Mouse (Mus musculus) embryo, embryonic 9.5 days (tissue): ENCODE measurements around the gene Nmnat2.

ENCODE experiments used
- DNase-seq: peaks from one replicate; pipeline ENCODE4 v3.0.0-alpha.2; 2017; ENCODE audit errors: extremely low spot score

Nmnat2 gene

DNA sequence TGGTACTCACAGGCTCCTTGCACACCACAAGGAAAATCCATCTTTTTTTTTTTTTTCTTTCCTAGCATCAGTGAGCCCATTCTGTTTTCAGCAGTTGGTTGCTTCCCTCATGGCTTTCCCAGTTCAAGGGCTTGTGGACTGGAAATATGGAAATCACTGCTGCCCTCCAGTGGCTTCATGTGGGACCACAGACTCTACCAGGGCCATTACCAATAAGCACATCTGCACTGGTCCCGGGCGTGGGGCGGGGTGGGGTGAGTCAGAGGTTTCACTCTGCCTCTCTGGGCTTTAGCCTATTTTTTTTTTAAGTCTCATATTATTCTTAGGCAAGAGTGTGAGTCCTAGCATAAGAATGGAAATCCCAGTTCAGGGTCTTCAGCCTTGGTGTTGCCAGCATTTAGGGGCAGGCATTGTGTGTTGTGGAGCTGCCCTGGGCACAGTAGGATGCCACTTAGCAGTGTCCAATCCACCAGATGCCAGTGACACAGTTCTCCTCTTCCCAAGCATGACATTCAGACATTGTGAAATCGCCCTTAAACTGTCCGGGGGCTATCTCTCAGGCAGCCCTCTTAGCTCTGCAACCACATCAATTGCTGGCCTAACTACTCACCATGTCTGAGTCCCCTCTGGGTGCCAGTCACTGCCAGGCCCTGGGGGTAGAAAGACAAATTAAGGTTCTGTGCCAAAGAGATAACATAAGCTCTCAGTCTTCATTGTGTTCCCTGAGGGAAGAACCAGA, 137.6 kb downstream of the Nmnat2 start:
- peak; percentile 82 for DNase-seq

DNA sequence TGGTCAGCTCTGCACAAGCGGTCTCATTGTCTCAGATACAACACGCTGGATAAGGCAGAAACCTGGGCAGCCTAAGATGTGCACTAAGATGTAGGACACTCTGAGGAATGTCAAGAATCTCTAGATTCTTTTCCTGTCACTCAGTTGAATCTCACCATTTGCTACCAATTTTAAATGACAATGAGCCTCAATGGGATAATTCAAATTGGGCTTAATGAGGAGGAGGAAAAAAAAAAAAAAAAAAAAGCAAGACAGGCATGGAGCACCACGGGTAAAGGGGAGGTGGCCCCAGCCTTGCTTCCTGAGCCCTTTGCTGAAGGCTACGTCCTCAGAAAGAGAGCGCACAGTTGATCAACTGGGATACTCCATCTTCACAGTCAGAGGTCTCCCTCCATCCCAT, 138.4 kb downstream of the Nmnat2 start:
- no peak for DNase-seq

DNA sequence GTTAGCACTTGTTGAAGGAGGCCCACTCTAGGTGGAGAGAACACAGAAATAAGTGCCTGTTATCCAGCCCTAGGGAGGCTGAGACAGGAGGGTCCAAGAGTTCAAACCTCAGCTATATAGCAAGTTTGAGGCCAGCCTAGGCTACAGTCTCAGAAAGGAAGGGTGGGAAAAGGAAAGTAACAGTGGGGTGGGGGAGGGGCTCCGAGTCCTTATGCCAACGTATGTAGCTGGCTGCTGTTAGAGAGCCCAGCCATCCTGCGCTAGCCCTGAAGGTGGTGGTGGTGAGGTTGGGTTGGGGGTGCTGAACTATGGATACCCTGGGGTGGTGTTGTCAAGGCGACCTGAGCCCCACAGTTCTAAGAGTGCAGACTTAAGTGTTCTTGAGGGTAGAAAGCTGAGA, 138.8 kb downstream of the Nmnat2 start:
- DNase-seq: no peak

DNA sequence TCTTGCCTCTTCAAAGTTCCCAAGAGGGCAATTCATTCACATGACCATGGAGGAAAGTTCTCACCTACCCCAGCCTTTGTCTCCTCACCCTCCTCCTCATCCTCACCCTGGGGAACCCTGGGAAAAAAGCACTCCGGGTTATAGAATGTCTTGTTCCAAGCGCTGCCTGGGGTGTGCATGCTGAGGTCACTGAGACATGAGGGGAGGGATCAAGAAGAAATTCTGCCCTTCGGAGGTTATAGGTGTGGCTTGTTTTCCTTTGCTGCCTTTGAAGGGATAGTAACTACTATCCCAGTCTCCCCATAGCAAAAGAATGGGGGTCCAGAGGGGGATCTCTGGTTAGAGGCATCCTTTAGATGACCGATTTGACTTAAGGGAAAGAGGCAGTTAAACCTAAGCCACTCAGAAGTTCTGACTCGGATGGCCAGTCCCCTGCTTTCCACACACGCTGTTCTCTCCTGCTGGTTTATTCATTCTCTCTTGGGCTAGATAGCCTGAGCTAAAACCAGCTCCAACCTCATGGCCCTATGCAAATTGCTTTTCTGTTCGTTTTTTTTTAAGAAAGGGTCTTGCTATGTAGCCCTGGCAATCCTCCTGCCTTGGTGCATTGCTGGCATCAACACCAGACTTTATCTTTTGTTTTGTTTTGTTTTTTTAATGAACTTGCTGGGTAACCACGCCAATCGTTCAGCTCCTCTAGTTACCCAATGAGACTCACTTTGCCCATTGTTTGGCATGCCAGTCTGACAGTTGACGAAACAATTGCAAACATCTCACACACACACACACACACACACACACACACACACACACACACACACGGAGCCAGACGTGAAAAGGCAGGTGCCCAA, 139.7 kb downstream of the Nmnat2 start:
- no peak for DNase-seq

DNA sequence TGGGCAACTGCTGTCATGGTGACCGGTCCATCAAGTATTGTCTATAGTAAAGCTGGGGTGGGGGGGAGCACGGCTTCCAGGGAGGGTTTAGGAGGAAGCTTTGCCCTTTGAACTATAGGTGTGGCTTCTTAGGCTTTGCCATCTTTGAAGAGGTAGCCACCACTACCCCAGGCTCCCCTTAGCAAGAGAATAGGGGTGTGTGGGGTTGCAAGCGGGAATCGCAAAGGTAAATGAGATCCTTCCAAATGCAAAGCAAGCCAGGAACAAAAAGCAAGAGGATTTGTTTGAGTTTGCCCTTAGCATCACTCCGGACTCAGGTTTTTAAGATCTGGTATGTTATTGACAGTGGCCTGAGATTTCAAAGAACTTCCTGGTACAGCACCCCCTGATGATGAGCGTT, 140.5 kb downstream of the Nmnat2 start:
- DNase-seq: no peak

DNA sequence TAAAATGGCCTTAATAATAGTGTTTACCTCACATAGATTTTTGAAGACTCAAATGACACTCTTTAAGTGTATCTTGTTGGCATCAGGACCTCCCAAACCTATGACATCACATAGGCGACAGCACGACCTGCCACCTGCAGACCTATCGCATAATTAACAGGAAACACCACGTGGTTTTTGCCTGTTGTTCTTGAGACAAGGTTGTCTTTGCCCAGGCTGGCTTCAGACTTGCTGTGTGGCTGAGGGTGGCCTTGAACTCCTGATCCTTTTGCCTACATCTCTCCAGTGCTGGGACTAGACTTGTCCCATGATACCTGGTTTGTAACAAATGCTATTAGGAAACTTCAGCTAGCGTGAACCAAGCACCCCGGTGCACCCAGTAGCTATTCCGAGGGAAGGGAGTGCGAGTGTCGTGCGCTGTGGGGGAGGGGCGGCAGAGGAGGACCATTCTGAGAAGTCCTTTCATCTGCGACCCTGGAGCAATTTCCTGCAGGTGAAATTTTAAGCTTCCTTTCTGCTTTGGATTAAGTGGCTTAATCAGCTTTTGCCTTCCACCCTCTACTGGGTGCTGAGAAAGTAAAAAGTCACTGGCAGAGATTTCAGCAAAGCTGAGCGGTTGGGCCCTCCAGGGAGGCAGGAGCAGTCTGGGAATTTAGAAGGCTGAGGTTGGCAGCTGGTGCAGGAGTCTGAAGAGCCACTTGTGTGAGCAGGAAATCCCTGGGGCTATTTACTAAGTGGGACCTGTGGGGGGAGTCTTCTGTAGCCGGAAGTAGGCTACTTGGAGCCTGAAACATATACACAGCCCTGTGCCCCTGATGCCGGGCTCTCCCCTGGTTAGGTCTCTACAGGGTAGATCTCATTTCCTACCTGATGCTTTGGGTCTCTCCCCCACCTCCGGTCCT, 141.3 kb downstream of the Nmnat2 start:
- DNase-seq: peak; percentile 27

DNA sequence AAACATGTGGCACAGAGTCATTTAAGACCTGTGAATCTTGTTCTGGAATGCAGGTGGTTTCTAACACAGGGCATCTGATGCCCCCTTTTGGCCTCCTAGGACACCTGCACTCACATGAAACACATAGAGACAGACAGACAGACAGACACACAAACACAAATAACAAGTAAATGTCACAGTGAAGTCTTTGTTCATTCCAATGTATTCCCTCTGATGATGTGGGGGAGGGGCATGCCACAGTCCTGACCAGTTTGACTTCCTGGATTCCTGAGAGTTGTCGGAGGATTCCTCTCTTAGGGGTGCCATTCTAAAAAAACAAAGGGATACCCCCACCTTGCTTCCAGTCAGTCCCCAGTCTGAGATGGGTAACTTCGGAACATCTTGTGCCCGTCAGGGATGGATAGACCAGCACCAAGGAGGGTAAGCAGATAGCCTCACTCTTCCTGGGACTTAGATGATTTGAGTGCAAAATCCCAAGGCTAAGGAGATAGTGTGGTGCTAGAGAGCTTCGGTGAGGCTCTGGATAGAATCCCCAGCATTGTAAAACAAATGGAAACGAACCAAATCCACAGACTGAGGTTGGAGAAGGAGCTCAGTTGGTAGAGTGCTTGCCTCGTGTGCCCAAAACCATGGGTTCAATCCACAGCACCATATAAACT, 142.4 kb downstream of the Nmnat2 start:
- DNase-seq: no peak

DNA sequence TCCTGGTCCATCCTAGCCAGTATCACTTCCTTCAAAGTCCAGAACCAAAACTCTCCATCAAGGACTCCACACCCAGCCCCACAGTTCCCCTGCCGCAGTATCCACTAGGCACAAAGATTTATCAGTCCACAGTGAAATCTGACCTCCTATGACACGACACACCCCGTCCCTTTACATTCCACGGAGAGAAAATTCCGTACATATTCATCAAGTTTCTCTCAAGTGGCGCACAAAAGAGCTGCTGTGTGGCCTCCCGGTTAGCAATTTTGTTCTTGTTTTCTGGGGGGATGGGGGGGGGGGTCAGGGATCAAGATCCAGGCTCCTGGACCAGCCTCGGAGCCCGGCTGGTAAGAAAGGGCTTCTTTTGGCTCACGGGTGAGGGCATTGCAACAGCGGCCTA, 143.8 kb downstream of the Nmnat2 start:
- no peak for DNase-seq

DNA sequence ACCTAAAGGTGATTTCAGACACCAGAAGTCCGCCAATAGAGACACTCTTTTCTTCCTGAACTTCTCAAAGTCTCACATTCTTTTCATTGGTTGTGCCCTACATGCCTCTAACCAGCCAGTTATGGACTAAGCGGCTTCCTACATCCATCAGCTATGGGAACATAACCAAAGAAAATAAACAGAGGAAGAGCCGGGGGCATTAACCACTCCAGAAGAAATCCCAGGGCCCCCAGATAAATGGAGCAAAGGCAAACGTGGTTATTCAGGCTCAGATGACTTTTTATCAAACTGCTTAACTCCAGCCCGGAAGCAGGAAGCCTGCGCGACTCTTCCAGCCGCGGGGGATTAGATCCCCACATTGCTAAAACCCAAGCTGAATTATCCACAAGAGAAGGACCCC, 146.1 kb downstream of the Nmnat2 start:
- DNase-seq: no peak

DNA sequence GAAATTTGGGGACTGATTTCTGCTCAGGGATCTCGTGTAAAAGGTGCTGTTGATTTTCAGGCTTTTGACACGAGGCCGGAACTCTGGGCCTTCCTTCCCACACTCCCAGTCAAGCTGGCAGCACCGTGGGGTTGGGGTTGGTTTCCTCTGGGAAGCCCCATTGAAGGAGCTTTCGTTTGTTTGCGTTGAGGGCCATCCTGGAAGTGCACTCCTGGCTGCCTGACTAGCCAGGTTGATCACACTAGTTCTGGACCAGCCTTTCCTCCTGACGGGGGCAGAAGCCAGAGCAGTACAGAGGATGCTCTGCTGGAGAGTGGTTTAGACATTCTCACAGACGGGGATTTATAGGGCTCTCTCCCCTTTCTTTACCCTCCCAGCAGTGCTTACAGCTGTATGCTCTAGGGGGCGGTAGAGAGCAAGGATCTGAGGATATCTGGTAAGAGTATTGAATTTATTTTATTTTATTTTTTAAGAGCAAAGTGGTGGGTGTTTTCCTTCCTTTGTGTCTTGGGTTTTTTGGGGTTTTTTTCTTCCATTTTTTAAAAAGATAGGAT, 146.6 kb downstream of the Nmnat2 start:
- DNase-seq: peak; percentile 51

DNA sequence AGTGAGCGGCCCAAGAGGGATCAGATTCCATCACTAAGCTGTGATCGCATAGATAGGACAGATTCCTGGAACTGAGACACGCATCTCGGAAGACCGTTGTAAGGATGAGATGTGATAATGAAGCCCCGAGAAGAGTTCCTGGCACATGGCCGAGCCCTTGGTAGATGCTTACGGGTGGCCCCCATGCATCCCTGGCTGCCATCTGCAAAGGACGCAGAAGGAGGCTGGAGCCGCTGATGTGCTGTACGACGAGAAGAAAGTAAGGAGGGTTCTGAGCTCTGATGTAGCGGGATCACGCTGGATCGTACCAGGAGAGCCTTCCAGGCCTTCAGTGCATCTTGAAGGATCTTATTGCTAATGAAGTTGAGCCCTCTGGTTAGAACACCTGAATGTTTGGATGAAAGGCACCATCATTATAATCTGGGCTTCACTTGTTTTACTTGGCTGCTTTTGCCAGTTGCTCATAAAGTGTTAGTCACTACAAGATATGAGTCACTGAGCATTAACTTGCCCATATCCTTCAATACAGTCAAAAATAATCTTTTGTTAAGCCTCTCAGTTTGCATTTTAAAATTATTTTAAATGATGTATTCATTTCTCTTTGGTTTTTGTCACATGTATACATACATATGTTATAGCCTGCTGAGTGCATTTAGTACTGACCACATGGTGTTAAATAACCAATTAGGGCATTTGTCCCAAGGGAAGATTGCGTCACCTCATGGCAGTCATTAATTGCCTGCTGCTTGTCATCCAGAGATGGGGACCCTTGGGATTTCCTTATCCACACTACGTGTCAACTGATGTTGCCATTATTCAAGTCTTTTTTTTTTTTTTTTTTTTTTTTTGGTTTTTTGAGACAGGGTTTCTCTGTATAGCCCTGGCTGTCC, 147.7 kb downstream of the Nmnat2 start:
- no peak for DNase-seq

DNA sequence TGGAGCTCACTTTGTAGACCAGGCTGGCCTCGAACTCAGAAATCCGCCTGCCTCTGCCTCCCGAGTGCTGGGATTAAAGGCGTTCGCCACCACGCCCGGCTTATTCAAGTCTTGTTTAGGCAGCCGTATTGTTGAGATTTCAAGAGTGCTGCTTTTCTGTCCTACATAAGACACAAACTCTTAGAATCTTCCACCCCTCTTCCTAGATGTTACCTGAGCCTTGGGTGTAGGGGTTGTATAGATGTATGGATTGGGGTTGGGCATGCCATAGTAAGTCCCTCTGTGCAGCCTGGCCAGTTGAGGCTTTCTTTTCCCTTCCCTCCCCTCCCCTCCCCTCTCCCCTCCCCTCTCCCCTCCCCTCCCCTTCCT, 148.4 kb downstream of the Nmnat2 start:
- no peak for DNase-seq

DNA sequence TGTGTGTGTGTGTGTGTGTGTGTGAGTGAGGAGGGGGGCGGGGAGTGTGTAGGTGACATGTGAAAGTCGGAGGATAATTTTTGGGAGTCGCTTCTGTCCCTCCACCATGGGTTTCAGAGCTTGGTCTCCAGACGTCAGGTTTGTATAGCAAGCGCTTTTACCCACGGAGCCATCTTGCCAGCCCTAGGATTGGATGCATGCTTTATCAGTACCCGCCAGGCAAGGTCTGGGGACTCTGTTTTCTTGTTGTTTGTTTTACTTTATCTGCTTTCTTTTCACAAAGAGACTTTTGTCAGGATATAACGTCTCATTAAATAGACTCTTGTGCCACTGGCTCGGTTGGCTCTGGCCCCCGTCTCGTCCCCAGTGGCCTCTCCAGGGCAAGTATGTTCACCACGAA, 150.0 kb downstream of the Nmnat2 start:
- DNase-seq: no peak

DNA sequence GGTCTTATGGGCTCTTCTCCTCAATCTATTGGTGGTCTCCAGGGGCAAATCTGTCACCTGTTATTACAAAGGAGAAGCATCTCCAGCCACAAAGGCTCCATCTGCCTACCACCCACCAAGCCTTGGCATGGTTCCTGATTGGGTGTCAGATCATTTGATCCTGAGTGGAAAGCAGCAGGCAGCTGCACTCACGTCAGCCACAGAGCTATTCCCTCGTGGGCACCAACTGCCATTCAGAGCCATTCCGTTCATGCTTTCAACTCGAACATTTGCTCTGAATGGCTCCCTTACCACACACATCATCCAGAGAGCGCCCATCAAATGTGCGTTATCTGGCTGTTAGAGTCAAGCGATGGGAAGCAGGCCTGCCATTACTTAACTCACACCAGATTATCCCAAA, 153.1 kb downstream of the Nmnat2 start:
- DNase-seq: no peak

DNA sequence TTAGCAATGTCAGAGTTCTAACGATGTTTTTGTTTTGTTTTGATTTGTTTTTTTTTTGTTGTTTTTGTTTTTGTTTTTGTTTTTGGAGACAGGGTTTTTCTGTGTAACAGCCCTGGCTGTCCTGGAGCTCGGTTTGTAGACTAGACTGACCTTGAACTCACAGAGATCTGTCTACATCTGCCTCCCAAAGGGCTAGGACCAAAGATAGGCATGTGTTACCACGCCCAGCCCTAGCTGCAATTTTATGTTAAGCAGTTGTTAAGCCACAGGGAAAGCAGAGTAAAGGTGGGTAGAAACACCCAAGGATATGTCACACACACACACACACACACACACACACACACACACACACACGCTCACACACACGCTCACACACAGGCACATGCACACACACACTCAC, 154.6 kb downstream of the Nmnat2 start:
- no peak for DNase-seq

DNA sequence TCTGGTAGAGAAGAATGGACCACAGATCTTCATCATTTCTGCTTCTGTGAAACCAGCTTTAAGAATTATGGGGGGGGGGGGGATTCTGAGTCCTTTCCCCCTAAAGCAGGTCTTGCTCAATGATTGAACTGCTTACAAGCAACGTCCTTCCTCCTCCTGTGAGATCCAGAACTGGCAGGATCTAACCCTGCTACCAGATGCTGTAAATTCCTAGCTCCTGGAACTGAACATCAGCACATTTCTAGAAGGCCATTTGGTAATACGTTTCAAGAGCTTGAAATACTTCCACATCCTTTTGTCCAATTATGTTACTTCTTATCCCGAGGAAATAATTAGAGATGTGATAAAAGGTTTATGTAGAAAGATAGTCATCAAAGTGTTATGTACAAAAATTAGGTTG, 155.0 kb downstream of the Nmnat2 start:
- DNase-seq: no peak

DNA sequence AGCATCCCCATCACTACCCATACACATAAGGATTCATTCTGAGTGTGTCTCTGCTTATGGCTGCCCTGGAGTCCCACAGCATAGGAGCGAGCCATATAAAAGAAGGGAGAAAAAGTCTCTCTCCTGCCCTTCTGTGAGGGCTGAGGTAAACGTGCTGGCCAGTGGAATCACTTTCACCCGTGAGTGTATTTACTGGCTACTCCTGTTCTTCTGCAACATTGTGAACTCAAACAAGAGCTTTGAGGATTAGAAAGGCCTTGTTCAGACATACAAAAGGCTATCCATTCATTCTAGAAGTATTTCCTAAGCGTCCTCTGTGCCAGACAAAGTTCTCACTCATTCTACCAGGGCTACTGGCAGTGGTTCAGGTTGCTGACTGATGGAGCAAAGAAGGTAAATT, 156.8 kb downstream of the Nmnat2 start:
- DNase-seq: no peak

DNA sequence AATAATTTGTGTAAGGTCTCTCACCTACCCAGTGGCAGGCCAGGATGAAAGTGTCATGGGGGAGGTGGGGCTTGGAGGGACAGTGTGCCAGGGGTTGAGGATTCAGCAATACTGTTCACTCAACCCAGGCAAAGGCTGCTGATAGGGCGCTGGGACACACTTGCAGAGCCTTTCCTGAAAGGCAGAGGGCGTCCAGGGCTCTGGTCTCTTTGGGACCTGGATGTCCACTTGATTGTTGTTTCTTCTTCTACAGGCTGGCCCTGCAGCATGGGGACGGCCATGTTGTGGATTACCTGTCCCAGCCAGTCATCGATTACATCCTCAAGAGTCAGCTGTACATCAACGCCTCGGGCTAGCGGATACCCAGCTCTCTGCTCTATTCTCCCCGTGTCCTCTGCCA, 160.5 kb downstream of the Nmnat2 start:
- no peak for DNase-seq

DNA sequence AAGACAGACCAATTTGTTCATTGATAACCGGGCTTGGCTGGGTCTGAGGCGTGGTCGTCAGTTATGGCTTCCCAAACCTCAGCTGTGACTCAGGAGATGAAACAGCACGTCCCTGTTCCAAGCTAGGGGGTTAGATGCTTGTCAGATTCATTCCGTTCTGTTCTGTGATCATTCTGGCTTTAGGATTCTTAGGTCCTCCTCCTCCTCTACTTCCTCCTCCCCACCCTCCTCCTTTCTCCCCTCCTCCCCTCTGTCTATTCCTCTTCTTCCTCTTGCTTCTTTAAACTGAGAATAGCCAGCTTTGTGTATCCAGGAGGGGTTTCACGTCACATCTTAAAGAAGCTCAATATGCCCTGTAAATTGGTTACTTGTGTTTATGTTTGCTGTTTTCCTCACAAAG, 165.8 kb downstream of the Nmnat2 start:
- no peak for DNase-seq

DNA sequence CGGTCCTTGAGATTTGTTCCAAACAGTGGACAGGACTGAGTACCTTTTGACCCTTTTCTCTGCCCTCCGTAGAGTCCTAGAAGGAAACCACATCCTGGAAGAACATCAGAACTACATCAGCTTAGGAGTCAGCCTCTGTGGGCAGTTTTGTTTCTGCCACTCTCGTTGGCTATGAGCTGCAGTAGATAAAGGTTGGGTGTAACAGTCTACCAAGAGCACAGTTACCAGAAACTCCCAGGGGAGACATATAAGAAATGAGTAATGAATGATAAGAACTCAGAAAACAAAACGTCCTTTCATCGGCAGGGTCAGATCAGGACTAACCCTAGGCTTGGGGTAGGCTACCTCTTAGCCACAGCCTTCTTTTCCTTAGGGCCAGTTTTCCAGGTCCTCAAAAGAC, 166.5 kb downstream of the Nmnat2 start:
- no peak for DNase-seq

DNA sequence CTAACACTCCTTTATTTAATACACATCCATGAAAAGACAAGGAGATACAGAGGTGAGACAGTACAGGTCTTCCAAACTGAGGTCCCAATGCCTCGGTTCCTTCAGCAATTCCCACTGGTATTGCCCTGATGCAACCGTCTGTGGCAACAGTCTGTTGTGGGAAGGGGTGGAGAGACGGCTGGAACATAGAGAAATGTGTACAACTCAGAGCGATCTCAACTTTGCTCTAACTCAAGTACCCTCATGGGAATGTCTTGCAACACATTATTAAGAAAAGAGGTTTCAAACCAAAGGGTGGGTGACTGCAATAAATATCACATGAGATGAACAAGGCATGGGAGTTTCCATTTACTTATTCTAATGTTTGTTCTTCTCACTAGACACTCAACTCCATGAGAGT, 168.0 kb downstream of the Nmnat2 start:
- no peak for DNase-seq
